Mouse (Mus musculus) ovary, adult 18-20 months (tissue): ENCODE data around the gene Pde10a.

Experiments
- DNase-seq: peaks from one replicate; pipeline ENCODE4 v3.0.0; 2022; ENCODE audit warnings: low spot score, mixed read lengths

Gene Pde10a

GRCm38 (mm10) chr17:8581579-8581978, 56.4 kb downstream of the Pde10a start:
- DNase-seq, result no peak

- peak; percentile 25 for DNase-seq
These were observed 67.5 kb downstream of the Pde10a start for GRCm38 (mm10) chr17:8592427-8593277.

- DNase-seq, result peak; percentile 11
These were observed 72.6 kb downstream of the Pde10a start for GRCm38 (mm10) chr17:8597790-8598189.

GRCm38 (mm10) chr17:8602976-8603375, 77.8 kb downstream of the Pde10a start:
- no peak for DNase-seq

GRCm38 (mm10) chr17:8605921-8606320, 80.7 kb downstream of the Pde10a start:
- no peak for DNase-seq

- no peak for DNase-seq
These were observed 81.5 kb downstream of the Pde10a start for GRCm38 (mm10) chr17:8606695-8607094.

GRCm38 (mm10) chr17:8611916-8612315, 86.7 kb downstream of the Pde10a start:
- DNase-seq, result no peak

- DNase-seq, result peak; percentile 32
These were observed 88.8 kb downstream of the Pde10a start for GRCm38 (mm10) chr17:8613882-8614551.

GRCm38 (mm10) chr17:8620346-8620745, 95.2 kb downstream of the Pde10a start:
- DNase-seq, result no peak

GRCm38 (mm10) chr17:8621105-8621504, 95.9 kb downstream of the Pde10a start:
- DNase-seq, result no peak

- no peak for DNase-seq
These were observed 96.7 kb downstream of the Pde10a start for GRCm38 (mm10) chr17:8621906-8622305.

- DNase-seq, result no peak
These were observed 101.2 kb downstream of the Pde10a start for GRCm38 (mm10) chr17:8626421-8626820.

GRCm38 (mm10) chr17:8631701-8632100, 106.5 kb downstream of the Pde10a start:
- DNase-seq, result no peak

- DNase-seq, result no peak
These were observed 108.4 kb downstream of the Pde10a start for GRCm38 (mm10) chr17:8633596-8633995.

- DNase-seq, result no peak
These were observed 109.3 kb downstream of the Pde10a start for GRCm38 (mm10) chr17:8634476-8634875.

- no peak for DNase-seq
These were observed 111.1 kb downstream of the Pde10a start for GRCm38 (mm10) chr17:8636231-8636630.

GRCm38 (mm10) chr17:8636691-8637090, 111.5 kb downstream of the Pde10a start:
- no peak for DNase-seq

GRCm38 (mm10) chr17:8637181-8637580, 112.0 kb downstream of the Pde10a start:
- DNase-seq, result no peak

GRCm38 (mm10) chr17:8639703-8640380, 114.7 kb downstream of the Pde10a start:
- no peak for DNase-seq

GRCm38 (mm10) chr17:8640741-8641480, 115.7 kb downstream of the Pde10a start:
- no peak for DNase-seq

- DNase-seq, result no peak
These were observed 116.3 kb downstream of the Pde10a start for GRCm38 (mm10) chr17:8641491-8641890.

GRCm38 (mm10) chr17:8642356-8642755, 117.2 kb downstream of the Pde10a start:
- no peak for DNase-seq
